Mouse (Mus musculus) embryonic fibroblast, embryonic 13.5 days (primary cell): ENCODE results near the gene Dst. TPM values are rescaled to one million over a fixed set of nuclear protein-coding genes. Genes with fewer than 3 reads are reported as not detected.
"Not testable (repeated sequence)": the region's sequence is repeated elsewhere in the genome, so short reads cannot be mapped to it uniquely, and the experiment has no call there.

ENCODE experiments used
- H3K27ac ChIP-seq: 2 replicates; pipeline ENCODE4 v1.5.1; 2012; ENCODE audit warnings: low read length, control low read depth, inconsistent platforms; ENCODE audit not compliant: insufficient read depth
- H3K4me1 ChIP-seq: 2 replicates; pipeline ENCODE4 v1.6.1; 2011; ENCODE audit warnings: low read length; ENCODE audit not compliant: control insufficient read depth, insufficient read depth
- H3K4me3 ChIP-seq: 2 replicates; pipeline ENCODE4 v1.5.1; 2011; ENCODE audit warnings: mild to moderate bottlenecking, control low read depth, low read length; ENCODE audit not compliant: insufficient read depth
- CTCF ChIP-seq: IDR thresholded peaks from 2 replicates; pipeline ENCODE4 v1.5.1; 2011; ENCODE audit warnings: mild to moderate bottlenecking, control low read depth, low read length, moderate library complexity, borderline replicate concordance; ENCODE audit not compliant: insufficient read depth
- POLR2A ChIP-seq: IDR thresholded peaks from 2 replicates; pipeline ENCODE4 v1.6.1; 2011; ENCODE audit warnings: low read depth, mild to moderate bottlenecking, control low read depth, low read length, moderate library complexity
- polyA plus RNA-seq: library from polyadenylated mRNA; stranded (reverse); fragments of >200 nt; gene quantifications from 2 replicates; pipeline ENCODE4 v1.2.4, GENCODE M21; 2011; ENCODE audit warnings: low read depth; ENCODE audit not compliant: missing spikeins, insufficient read length

Gene Dst
- polyA plus RNA-seq, 1 experiment, result 101 TPM

DNA sequence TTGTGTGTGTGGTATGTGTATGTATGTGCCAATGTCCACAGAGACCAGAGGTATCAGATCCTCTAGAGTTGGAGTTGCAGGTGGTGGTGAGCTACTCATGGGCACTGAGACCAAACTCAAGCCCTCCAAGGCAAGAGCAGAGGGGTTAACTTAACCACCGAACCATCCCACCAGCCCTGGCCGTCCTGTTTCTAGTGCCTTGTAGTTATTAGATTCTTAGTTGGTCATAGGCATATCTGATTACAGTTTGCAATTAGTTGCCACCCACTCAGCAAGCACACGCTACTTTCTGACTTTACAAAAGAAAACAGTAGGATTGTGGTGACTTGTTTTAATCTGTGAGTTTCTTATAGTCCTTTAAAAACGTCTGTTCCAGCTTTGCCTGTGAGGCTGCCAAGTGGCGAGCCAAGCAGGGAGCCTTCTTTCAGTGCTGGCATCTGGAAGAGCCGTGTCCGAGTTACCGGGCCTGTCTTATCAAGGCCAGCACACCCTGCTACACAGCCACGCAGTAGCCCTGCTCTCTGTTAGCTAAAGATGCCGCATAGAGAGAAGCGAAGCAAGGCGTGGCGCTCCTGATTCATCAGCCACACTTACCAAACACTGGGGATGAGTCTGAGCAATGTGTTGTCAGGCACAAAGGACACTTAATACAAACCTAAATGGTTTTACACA lies 392.4 kb downstream of the Dst start:
- Histone ChIP-seq H3K27ac (no peak overlapping the region), H3K4me1 (no peaks in the 10 kb centered on the region), H3K4me3 (no peak overlapping the region)
- no peak for TF ChIP-seq CTCF
- TF ChIP-seq POLR2A, result no peak

DNA sequence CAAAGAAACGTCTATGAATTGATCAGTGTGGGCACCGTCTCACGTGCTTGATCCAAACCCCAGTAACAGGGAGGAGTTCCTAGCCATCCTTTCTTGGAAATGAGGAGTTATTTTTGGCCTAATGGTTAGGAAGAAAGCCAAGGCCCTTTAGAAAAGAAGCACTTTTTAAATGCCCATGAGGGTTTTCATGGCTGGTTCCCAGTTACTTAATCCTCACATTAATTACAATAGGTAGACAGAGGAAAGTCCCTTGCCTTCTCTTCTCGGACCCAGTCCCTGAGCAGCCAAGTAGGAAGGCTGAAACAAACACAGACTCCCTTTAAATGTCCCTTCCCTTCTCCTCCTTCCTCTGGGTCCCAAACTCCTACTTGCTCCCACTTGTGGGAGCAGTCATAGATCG lies 396.2 kb downstream of the Dst start:
- Histone ChIP-seq H3K4me3 (no peak overlapping the region), H3K27ac (peak overlapping the region; percentile 69; the same call in 1 of the 2 replicates), H3K4me1 (no peaks in the 10 kb centered on the region)
- TF ChIP-seq CTCF, result no peak
- no peak for TF ChIP-seq POLR2A

DNA sequence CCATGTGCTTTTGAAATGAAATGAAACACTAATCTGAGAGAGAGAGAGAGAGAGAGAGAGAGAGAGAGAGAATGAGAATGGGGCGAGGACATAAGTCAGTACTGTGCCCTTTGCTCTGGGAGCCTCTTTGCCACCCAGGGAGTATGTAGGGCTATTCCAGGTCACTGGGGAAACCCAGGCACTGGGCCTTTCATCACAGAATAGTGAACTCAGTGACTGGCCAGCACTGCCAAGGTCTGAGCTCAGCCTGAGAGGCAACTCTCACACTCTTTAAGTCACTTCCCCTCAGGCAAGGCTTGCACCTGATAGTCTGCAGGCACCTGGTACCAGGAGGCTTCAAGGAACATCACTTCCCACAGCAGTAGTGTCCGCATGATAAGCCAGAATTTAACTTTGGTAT lies 398.7 kb downstream of the Dst start:
- no peaks in the 10 kb centered on the region for H3K4me1 ChIP-seq

DNA sequence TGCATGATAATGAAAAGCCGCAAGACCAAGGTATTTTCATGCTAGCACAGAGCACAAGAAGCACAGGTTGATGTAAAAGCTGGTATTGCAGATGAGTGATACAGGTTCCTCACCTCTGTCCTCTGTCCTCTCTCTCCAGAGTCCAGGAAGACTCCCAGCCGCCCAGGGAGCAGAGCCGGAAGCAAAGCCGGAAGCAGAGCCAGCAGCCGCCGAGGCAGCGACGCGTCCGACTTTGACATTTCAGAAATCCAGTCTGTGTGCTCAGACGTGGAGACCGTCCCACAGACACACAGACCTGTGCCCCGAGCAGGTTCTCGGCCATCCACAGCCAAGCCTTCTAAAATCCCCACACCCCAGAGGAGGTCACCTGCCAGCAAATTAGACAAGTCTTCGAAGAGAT lies 399.2 kb downstream of the Dst start:
- TF ChIP-seq CTCF (no peak), POLR2A (no peak)
- H3K4me1 ChIP-seq, result peaks cover 1% of the 10 kb centered on the region; the same call in 1 of the 2 replicates
- H3K27ac ChIP-seq, result no peak overlapping the region
- H3K4me3 ChIP-seq, result no peak overlapping the region

More for the DNA sequence above, 398.7 kb downstream of the Dst start:
- TF ChIP-seq POLR2A (no peak), CTCF (no peak)
- Histone ChIP-seq H3K4me3 (no peak overlapping the region), H3K27ac (no peak overlapping the region)

DNA sequence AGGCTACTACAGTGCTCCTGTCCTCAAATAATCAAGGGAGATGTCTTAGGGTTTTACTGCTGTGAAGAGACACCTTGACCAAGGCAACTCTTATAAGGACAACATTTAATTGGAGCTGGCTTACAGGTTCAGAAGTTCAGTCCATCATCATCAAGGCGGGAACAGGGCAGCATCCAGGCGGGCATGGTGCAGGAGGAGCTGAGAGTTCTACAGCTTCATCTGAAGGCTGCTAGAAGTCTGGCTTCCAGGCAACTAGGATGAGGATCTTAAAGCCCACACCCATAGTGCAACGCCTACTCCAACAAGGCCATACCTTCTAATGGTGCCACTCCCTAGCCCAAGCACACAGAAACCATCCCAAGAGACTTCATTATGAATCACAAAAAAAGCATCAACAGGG lies 400.8 kb downstream of the Dst start:
- not testable (repeated sequence) for H3K27ac ChIP-seq, H3K4me3 ChIP-seq, H3K4me1 ChIP-seq

DNA sequence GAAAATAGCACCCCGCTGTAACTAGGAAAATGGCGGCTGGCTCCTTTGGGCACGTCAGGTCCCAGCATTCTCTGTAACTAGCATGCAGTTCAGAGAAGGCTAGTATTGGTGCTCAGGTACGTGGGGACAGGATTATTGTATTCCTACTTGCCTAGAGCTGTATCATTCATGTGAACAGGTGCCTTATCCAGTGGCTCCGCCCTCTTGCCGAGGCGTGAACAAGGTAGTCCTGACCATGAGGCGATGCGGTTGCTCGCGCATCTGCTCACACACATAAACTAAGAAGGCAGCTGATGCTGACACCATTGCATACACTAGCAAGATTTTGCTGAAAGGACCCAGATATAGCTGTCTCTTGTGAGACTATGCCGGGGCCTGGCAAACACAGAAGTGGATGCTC lies 401.4 kb downstream of the Dst start:
- Histone ChIP-seq H3K4me3 (no peak overlapping the region), H3K27ac (no peak overlapping the region), H3K4me1 (peaks cover 7% of the 10 kb centered on the region; the same call in 1 of the 2 replicates)
- TF ChIP-seq CTCF, result no peak
- no peak for TF ChIP-seq POLR2A

DNA sequence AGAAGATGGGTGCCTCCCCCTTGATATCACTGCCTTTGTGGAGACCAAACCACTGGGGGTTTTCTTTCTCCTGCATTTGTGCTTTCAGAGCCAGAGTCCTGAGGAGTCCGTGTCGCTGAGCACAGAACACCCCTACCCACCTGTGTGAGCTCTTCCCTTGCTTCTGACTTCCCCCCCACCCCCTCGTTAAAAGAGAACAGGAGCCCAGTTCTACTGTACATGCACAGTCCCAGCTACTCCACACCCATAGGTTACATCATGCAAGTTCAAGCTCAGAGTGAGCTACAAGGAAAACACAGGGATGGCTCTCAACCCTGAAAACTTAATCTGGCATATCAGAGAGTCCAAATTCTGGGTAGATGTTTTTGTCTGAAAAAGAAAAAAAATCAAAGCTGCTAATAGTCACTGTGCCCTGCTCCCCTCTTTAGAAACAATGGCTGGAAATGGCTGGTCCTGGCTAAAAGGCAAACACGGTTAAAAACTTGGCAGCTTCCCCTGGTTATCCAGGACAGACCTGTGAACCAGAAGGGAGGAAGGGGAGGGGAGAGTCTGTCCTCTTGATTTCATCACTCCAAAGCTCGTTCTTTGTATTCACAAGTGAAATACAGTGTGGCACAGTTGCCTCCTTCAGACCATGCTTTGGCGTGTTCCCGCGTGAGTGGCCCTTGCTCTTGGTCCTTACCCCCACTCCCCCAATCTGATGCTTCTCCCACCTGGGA lies 402.7 kb downstream of the Dst start:
- Histone ChIP-seq H3K4me3 (no peak overlapping the region), H3K4me1 (peaks cover 7% of the 10 kb centered on the region; the same call in 1 of the 2 replicates), H3K27ac (no peak overlapping the region)
- TF ChIP-seq CTCF (no peak), POLR2A (no peak)

DNA sequence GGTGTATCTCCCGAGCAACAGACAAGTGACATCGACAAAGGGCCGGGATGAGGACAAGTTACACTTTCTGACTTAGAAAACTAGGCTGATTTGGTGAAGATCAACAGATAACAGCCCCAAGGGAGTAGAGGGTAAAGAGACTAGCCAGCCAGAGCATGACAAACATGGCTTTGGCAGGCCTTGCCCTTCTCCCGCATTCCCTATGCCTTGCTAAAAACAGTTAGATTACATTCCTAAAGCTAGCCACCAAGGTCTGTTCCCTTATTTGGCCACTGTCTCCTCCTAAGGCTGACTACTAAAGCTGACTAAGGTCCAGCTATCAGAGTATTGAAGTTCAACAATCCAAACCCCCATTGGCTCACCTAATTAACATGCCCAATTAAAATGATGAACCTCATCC lies 404.8 kb downstream of the Dst start:
- peak overlapping the region; percentile 93 for H3K27ac ChIP-seq
- no peak for TF ChIP-seq CTCF
- TF ChIP-seq POLR2A, result no peak
- H3K4me1 ChIP-seq, result peaks cover 7% of the 10 kb centered on the region; the same call in 1 of the 2 replicates
- H3K4me3 ChIP-seq, result no peak overlapping the region

DNA sequence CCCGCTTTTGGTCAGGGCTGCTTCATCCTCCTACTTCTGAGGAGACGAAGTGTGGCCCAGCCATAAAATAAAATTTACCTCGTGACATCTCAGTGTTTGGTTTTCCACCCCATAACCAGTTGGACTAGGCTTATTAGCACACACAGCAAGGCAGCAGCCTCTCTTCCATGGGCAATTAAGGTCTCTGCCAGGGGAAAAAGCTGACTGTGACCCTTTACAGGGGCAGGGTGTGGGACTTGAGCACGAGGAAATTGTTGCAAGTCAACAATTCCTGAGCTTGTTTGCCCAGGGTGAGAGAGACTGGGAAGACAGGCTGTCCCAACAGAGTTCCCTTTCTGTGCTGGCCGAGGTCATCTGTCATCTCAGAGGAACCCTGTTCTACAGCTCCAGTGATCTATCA lies 407.4 kb downstream of the Dst start:
- Histone ChIP-seq H3K4me3 (no peak overlapping the region), H3K27ac (no peak overlapping the region), H3K4me1 (peaks cover 7% of the 10 kb centered on the region; the same call in 1 of the 2 replicates)
- TF ChIP-seq POLR2A, result no peak
- TF ChIP-seq CTCF, result no peak

DNA sequence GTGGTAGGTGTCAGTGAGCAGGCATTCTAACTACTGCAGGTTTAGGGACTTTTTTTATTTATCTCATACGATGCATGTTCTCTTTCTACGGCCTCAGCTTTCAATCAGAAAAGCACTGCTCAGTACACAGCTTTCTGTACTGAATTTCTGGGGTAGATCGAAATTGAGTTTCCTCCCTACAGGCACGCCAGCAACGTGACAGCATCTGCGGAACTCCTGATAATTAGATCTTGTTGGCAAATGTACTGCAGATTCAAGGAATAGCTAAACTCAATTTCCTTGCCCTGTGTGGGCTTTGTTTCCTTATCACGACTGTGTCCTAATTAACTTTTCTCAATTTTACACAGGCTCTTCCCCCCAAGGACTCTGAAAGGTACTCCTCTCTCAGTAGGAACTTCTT lies 416.2 kb downstream of the Dst start:
- Histone ChIP-seq H3K4me1 (no peaks in the 10 kb centered on the region), H3K4me3 (no peak overlapping the region), H3K27ac (no peak overlapping the region)
- no peak for TF ChIP-seq CTCF
- TF ChIP-seq POLR2A, result no peak
